Comparison of ENCODE assay signal across 22 mouse cellular contexts in the genomic region with DNA sequence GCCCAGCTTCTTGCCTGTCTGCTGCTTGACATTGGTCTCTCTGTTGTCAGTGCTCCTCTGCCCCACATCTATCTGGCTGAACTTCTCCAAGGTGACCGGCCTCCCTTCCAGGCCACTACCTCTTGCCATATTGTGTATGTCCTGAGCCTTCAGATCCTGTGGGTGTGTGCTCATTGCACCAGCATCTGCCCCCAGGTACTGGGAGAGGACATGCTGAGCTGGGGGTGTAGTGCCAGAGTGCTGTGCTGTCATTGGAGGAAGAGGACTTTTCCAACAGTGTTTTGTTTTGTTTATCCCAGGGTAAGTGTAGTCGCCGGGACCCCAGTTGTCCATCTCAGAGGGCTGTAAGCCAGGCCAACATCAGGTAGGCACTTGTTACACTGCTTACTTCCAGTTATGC. TPM values are rescaled to one million over a fixed set of nuclear protein-coding genes. Genes with fewer than 3 reads are reported as not detected.
DNase-seq lines count a peak whose midpoint lies in the region; ATAC-seq and TF ChIP-seq lines count a peak whose summit lies in the region.
"Had no signal": no experiment of that assay in that cellular context is flagged by ENCODE, and none has a peak within 500 bp of the region (broad histone marks: within the 10 kb centered on the region; RNA-seq: fewer than 3 reads in every experiment).

No protein-coding gene starts in this region.

- 92% methylated on average over 3 of the region's 3 CpGs for WGBS in bone marrow, adult 2 months

- H3K27me3 ChIP-seq in ES-Bruce4 (ENCODE audit: control insufficient read depth, insufficient read depth, low read length, poor library complexity, severe bottlenecking): no peaks in the 10 kb centered on the region
- H3K27me3 ChIP-seq: forebrain, embryonic 13.5 days; hindbrain, embryonic 12.5 days; hindbrain, embryonic 15.5 days had no signal

- H3K9ac ChIP-seq in ES-Bruce4 (ENCODE audit: low read depth, poor library complexity, severe bottlenecking): no peak overlapping the region
- H3K9ac ChIP-seq: forebrain, embryonic 13.5 days; hindbrain, embryonic 12.5 days; hindbrain, embryonic 15.5 days had no signal

- H3K36me3 ChIP-seq in ES-Bruce4 (ENCODE audit: control insufficient read depth, insufficient read depth, low read length, poor library complexity, severe bottlenecking): peaks cover 58% of the 10 kb centered on the region

- TF ChIP-seq CTCF in ES-Bruce4 (IDR thresholded peaks at IDR 0.05; ENCODE audit: low read depth, low read length): no peak
- no peak for TF ChIP-seq CTCF in bone marrow, adult 2 months (IDR thresholded peaks at IDR 0.05; ENCODE audit: control insufficient read depth, insufficient read depth, low read length)

- no peak for ATAC-seq in frontal cortex, adult (ENCODE audit: low TSS enrichment)
- ATAC-seq: activated CD4-positive, CD25-positive, alpha-beta regulatory T cell, adult 4 months; CD4-positive, CD25-positive, alpha-beta regulatory T cell, adult 4 months; forebrain, embryonic 13.5 days; forebrain, embryonic 16.5 days; intestine, postnatal 0 days had no signal

- H3K9me3 ChIP-seq in ES-Bruce4 (replicated peaks; ENCODE audit: control insufficient read depth, insufficient read depth, low read length, poor library complexity, severe bottlenecking): no peaks in the 10 kb centered on the region
- H3K9me3 ChIP-seq: forebrain, embryonic 10.5 days; forebrain, embryonic 13.5 days; hindbrain, embryonic 12.5 days; hindbrain, embryonic 15.5 days had no signal

- no peaks in the 10 kb centered on the region for H3K4me1 ChIP-seq in ES-Bruce4 (ENCODE audit: control insufficient read depth, insufficient read depth, low read length)
- H3K4me1 ChIP-seq in bone marrow, adult 2 months (ENCODE audit: control insufficient read depth, insufficient read depth, low read length): peaks cover 9% of the 10 kb centered on the region; the same call in 1 of the 2 replicates

- DNase-seq in cerebellum, adult 9-11 months: peak; percentile 57
- DNase-seq in cerebellum, adult 9-10 months: no peak
- no peak for DNase-seq in B cell, adult 2 months
- DNase-seq: adrenal gland, postnatal 10 days; adrenal gland, postnatal 36 days; cerebellum, adult 18-20 months; cerebellum, postnatal 14 days; gastrocnemius, adult 2 months; gastrocnemius, postnatal 14 days; heart, adult 11 months; kidney, adult 2 months had no signal

- no peak overlapping the region for H3K4me3 ChIP-seq in ES-Bruce4 (ENCODE audit: low read depth, low read length)
- H3K4me3 ChIP-seq in bone marrow, adult 2 months (replicated peaks; ENCODE audit: control insufficient read depth, low read depth, low read length): no peak overlapping the region
- H3K4me3 ChIP-seq: forebrain, embryonic 10.5 days; forebrain, embryonic 13.5 days; gastrocnemius, adult 2 months; hindbrain, embryonic 15.5 days had no signal

- H3K27ac ChIP-seq in ES-Bruce4 (ENCODE audit: insufficient read depth, low read length): peak overlapping the region; percentile 37; the same call in 1 of the 2 replicates
- peak overlapping the region; percentile 23; the same call in 1 of the 2 replicates for H3K27ac ChIP-seq in bone marrow, adult 2 months (ENCODE audit: control insufficient read depth, insufficient read depth, low read depth, low read length, poor library complexity)
- H3K27ac ChIP-seq: forebrain, embryonic 13.5 days; hindbrain, embryonic 12.5 days had no signal

- no peak for TF ChIP-seq EP300 in ES-Bruce4 (IDR thresholded peaks at IDR 0.05; ENCODE audit: insufficient read depth, low read depth, low read length)

- TF ChIP-seq POLR2A in ES-Bruce4 (IDR thresholded peaks at IDR 0.05; ENCODE audit: insufficient read depth, low read length): no peak
- TF ChIP-seq POLR2A in bone marrow, adult 2 months (IDR thresholded peaks at IDR 0.05; ENCODE audit: borderline replicate concordance, control insufficient read depth, low read depth, low read length): no peak

RNA-seq across cellular contexts. Expression of a gene that starts 10.9 kb away (rescaled TPM):
- polyA plus RNA-seq in ES-Bruce4 (2011; ENCODE audit: insufficient read depth, insufficient read length, low read depth, missing spikeins): 108 and 121 TPM in 2 replicates
- 53.2 and 100 TPM in 2 replicates for polyA plus RNA-seq in bone marrow, adult 2 months (2011; ENCODE audit: insufficient read depth, insufficient read length, low replicate concordance, missing spikeins)

RNA-seq across cellular contexts. Expression of a gene that starts 18.9 kb away (rescaled TPM):
- 164 and 169 TPM in 2 replicates for polyA plus RNA-seq in ES-Bruce4 (2011; ENCODE audit: insufficient read depth, insufficient read length, low read depth, missing spikeins)
- polyA plus RNA-seq in bone marrow, adult 2 months (2011; ENCODE audit: insufficient read depth, insufficient read length, low replicate concordance, missing spikeins): 19.0 and 38.1 TPM in 2 replicates

RNA-seq across cellular contexts. Expression of a gene that starts 24.9 kb away (rescaled TPM):
- polyA plus RNA-seq in ES-Bruce4 (2011; ENCODE audit: insufficient read depth, insufficient read length, low read depth, missing spikeins): 4.0 and 7.0 TPM in 2 replicates
- 16.4 and 18.4 TPM in 2 replicates for polyA plus RNA-seq in bone marrow, adult 2 months (2011; ENCODE audit: insufficient read depth, insufficient read length, low replicate concordance, missing spikeins)

RNA-seq across cellular contexts. Expression of a gene that starts 26.3 kb away (rescaled TPM):
- polyA plus RNA-seq in ES-Bruce4 (2011; ENCODE audit: insufficient read depth, insufficient read length, low read depth, missing spikeins): 79.6 and 85.3 TPM in 2 replicates
- 26.1 and 34.4 TPM in 2 replicates for polyA plus RNA-seq in bone marrow, adult 2 months (2011; ENCODE audit: insufficient read depth, insufficient read length, low replicate concordance, missing spikeins)

RNA-seq across cellular contexts. Expression of a gene that starts 36.0 kb away (rescaled TPM):
- 17.1 and 24.7 TPM in 2 replicates for polyA plus RNA-seq in ES-Bruce4 (2011; ENCODE audit: insufficient read depth, insufficient read length, low read depth, missing spikeins)
- polyA plus RNA-seq in bone marrow, adult 2 months (2011; ENCODE audit: insufficient read depth, insufficient read length, low replicate concordance, missing spikeins): 16.3 and 31.0 TPM in 2 replicates
